Mouse (Mus musculus) forebrain, embryonic 10.5 days (tissue): ENCODE data around the gene Orai3. TPM values are rescaled to one million over a fixed set of nuclear protein-coding genes. Genes with fewer than 3 reads are reported as not detected.

Experiments used
- polyA plus RNA-seq: library from polyadenylated mRNA; unstranded; fragments of >200 nt; fragmentation: Nextera tagmentation; extraction: Ambion mirVana; gene quantifications from 2 replicates; pipeline ENCODE4 v1.2.1, GENCODE M21; 2016

Gene Orai3
- polyA plus RNA-seq, 1 experiment from 2014 or later = 8.4 TPM

Other genes starting within 250 kb of the Orai3 start
- gene Tmem265, start 208.4 kb upstream of the Orai3 start, polyA plus RNA-seq = 6.2 TPM in 2 replicates
- 42.4 and 45.0 TPM in 2 replicates for gene Phkg2, start 196.5 kb upstream of the Orai3 start, polyA plus RNA-seq
- 12.2 and 12.8 TPM in 2 replicates for gene Ccdc189, start 181.2 kb upstream of the Orai3 start, polyA plus RNA-seq
- gene Rnf40, start 181.0 kb upstream of the Orai3 start, polyA plus RNA-seq = 60.5 and 62.8 TPM in 2 replicates
- gene Zfp629, start 154.0 kb upstream of the Orai3 start, polyA plus RNA-seq = 30.6 and 33.0 TPM in 2 replicates
- 44.5 and 50.4 TPM in 2 replicates for gene Bcl7c, start 60.9 kb upstream of the Orai3 start, polyA plus RNA-seq
- gene Ctf1, start 57.1 kb upstream of the Orai3 start, polyA plus RNA-seq = 5.9 and 6.0 TPM in 2 replicates
- gene Ctf2, start 37.6 kb upstream of the Orai3 start, polyA plus RNA-seq = 0.33 and 0.39 TPM in 2 replicates
- 7.6 and 8.2 TPM in 2 replicates for gene Fbxl19, start 25.3 kb upstream of the Orai3 start, polyA plus RNA-seq
- gene Setd1a, start 6.9 kb downstream of the Orai3 start, polyA plus RNA-seq = 16.0 and 17.1 TPM in 2 replicates
- not detected in 2 replicates for gene Gm49388, start 15.8 kb downstream of the Orai3 start, polyA plus RNA-seq
- 5.4 and 5.8 TPM in 2 replicates for gene Hsd3b7, start 30.8 kb downstream of the Orai3 start, polyA plus RNA-seq
- 23.7 and 24.6 TPM in 2 replicates for gene Stx4a, start 54.5 kb downstream of the Orai3 start, polyA plus RNA-seq
- gene Stx1b, start 54.7 kb downstream of the Orai3 start, polyA plus RNA-seq = 5.5 and 6.1 TPM in 2 replicates
- gene Zfp646, start 106.4 kb downstream of the Orai3 start, polyA plus RNA-seq = 18.6 and 19.5 TPM in 2 replicates
- gene Zfp668, start 107.0 kb downstream of the Orai3 start, polyA plus RNA-seq = 39.9 and 41.8 TPM in 2 replicates
- 0.32 and 0.49 TPM in 2 replicates for gene Prss53, start 121.2 kb downstream of the Orai3 start, polyA plus RNA-seq
- gene Gm21974, start 125.6 kb downstream of the Orai3 start, polyA plus RNA-seq = not detected in 2 replicates
- 32.2 and 41.4 TPM in 2 replicates for gene Vkorc1, start 125.8 kb downstream of the Orai3 start, polyA plus RNA-seq
- gene Bckdk, start 134.3 kb downstream of the Orai3 start, polyA plus RNA-seq = 130 and 140 TPM in 2 replicates
- gene Kat8, start 142.7 kb downstream of the Orai3 start, polyA plus RNA-seq = 47.4 and 49.0 TPM in 2 replicates
- gene Prss8, start 160.3 kb downstream of the Orai3 start, polyA plus RNA-seq = 5.0 and 5.9 TPM in 2 replicates
- gene Prss36, start 176.9 kb downstream of the Orai3 start, polyA plus RNA-seq = 11.5 and 12.5 TPM in 2 replicates
- gene Fus, start 197.6 kb downstream of the Orai3 start, polyA plus RNA-seq = 362 and 407 TPM in 2 replicates
- gene Pycard, start 224.1 kb downstream of the Orai3 start, polyA plus RNA-seq = 6.3 and 6.6 TPM in 2 replicates
- not detected in 2 replicates for gene Trim72, start 234.1 kb downstream of the Orai3 start, polyA plus RNA-seq